Comparison of ENCODE assay signal across 9 mouse cellular contexts in the genomic region with DNA sequence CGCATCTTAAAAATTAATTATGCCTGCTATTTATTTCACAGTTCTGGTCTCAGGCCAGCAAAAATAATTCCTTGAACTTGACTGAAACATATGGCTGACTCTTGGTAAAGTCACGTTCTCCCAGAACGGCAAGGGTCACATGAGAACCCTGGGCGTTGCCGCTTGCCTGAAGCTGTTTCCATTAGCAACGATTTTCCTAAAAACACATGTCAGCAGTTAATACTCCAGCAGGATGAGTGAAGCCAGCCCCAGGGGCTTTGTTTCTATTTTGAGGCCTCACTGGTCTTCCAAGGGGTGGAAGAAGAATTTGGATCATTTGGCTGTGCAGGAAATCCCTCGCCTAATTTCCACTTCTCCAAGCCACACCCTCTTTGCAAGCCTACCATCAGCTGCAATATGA.
DNase-seq lines count a peak whose midpoint lies in the region; ATAC-seq lines count a peak whose summit lies in the region.
"Had no signal": no experiment of that assay in that cellular context is flagged by ENCODE, and none has a peak within 500 bp of the region (broad histone marks: within the 10 kb centered on the region; RNA-seq: fewer than 3 reads in every experiment).

No protein-coding gene starts in this region.

- no peak for ATAC-seq in midbrain, embryonic 14.5 days (ENCODE audit: low FRiP score, low TSS enrichment)
- no peak for ATAC-seq in midbrain, embryonic 11.5 days (ENCODE audit: low FRiP score)
- no peak for ATAC-seq in cerebellum, adult (ENCODE audit: insufficient number of reproducible peaks, low FRiP score, low TSS enrichment)

- no peaks in the 10 kb centered on the region for H3K9me3 ChIP-seq in midbrain, embryonic 14.5 days (ENCODE audit: control insufficient read depth, low read length)
- no peaks in the 10 kb centered on the region for H3K9me3 ChIP-seq in midbrain, embryonic 11.5 days (ENCODE audit: control insufficient read depth, low read length)
- H3K9me3 ChIP-seq: neural tube, embryonic 12.5 days had no signal

- peak; percentile 25 for DNase-seq in adrenal gland, postnatal 10 days
- DNase-seq in adrenal gland, postnatal 4 days (ENCODE audit: low spot score in 2 of 2), result no peak
- peak; percentile 64 for DNase-seq in midbrain, embryonic 14.5 days
- no peak for DNase-seq in midbrain, embryonic 11.5 days (ENCODE audit: low spot score, missing footprints)
- peak; percentile 68 for DNase-seq in hindlimb bud, embryonic 11.5 days (ENCODE audit: extremely low spot score, low read depth, low spot score)
- no peak for DNase-seq in right cerebral cortex, postnatal 14 days
- DNase-seq in spleen, postnatal 4 days (ENCODE audit: low spot score in 2 of 2), result no peak

- H3K9ac ChIP-seq in midbrain, embryonic 14.5 days (replicated peaks; ENCODE audit: low read length), result no peak overlapping the region
- H3K9ac ChIP-seq in midbrain, embryonic 11.5 days (ENCODE audit: low read length), result no peak overlapping the region
- H3K9ac ChIP-seq: neural tube, embryonic 12.5 days had no signal

- peaks cover 47% of the 10 kb centered on the region for H3K4me1 ChIP-seq in midbrain, embryonic 14.5 days (ENCODE audit: control insufficient read depth, insufficient read depth, low read length)
- peaks cover 5% of the 10 kb centered on the region; the same call in 1 of the 2 replicates for H3K4me1 ChIP-seq in midbrain, embryonic 11.5 days (ENCODE audit: control insufficient read depth, insufficient read depth, low read length)

- WGBS in midbrain, embryonic 14.5 days, result 41% methylated on average over 7 of the region's 7 CpGs
- WGBS in midbrain, embryonic 11.5 days, result 56% methylated on average over 7 of the region's 7 CpGs

- H3K4me3 ChIP-seq in midbrain, embryonic 14.5 days (replicated peaks; ENCODE audit: low read depth, low read length), result no peak overlapping the region
- H3K4me3 ChIP-seq in midbrain, embryonic 11.5 days (ENCODE audit: low read depth, low read length), result no peak overlapping the region
- H3K4me3 ChIP-seq: neural tube, embryonic 12.5 days had no signal

- no peak overlapping the region for H3K27ac ChIP-seq in midbrain, embryonic 14.5 days (replicated peaks; ENCODE audit: low read depth, low read length)
- no peak overlapping the region for H3K27ac ChIP-seq in midbrain, embryonic 11.5 days (ENCODE audit: low read depth, low read length)
- H3K27ac ChIP-seq: neural tube, embryonic 12.5 days had no signal

- no peak overlapping the region for H3K4me2 ChIP-seq in midbrain, embryonic 14.5 days (ENCODE audit: low read length)
- H3K4me2 ChIP-seq in midbrain, embryonic 11.5 days, result no peak overlapping the region
- H3K4me2 ChIP-seq: neural tube, embryonic 12.5 days had no signal

- no peaks in the 10 kb centered on the region for H3K36me3 ChIP-seq in midbrain, embryonic 14.5 days (ENCODE audit: control insufficient read depth, insufficient read depth, low read length)
- no peaks in the 10 kb centered on the region for H3K36me3 ChIP-seq in midbrain, embryonic 11.5 days (ENCODE audit: control insufficient read depth, insufficient read depth, low read length)
- H3K36me3 ChIP-seq: neural tube, embryonic 12.5 days had no signal

- no peaks in the 10 kb centered on the region for H3K27me3 ChIP-seq in midbrain, embryonic 14.5 days (ENCODE audit: control insufficient read depth, insufficient read depth, low read length)
- no peaks in the 10 kb centered on the region for H3K27me3 ChIP-seq in midbrain, embryonic 11.5 days (ENCODE audit: control insufficient read depth, insufficient read depth, low read length)
- H3K27me3 ChIP-seq: neural tube, embryonic 12.5 days had no signal

Comparison
In these comparisons a context has a peak if more than half of its experiments do, and no peak if none do; other contexts are left out.
1. DNase-seq: peak in adrenal gland, postnatal 10 days (single experiment), midbrain, embryonic 14.5 days (single experiment) and hindlimb bud, embryonic 11.5 days (single experiment); none in adrenal gland, postnatal 4 days (0 of 2), midbrain, embryonic 11.5 days (single experiment), right cerebral cortex, postnatal 14 days (single experiment) and spleen, postnatal 4 days (0 of 2).